15 mouse cellular contexts compared by ENCODE assay signal in genomic region chr17:86711949-86712348, GRCm38 (mm10). TPM values are rescaled to one million over a fixed set of nuclear protein-coding genes. Genes with fewer than 3 reads are reported as not detected.
DNase-seq lines count a peak whose midpoint lies in the region; ATAC-seq and TF ChIP-seq lines count a peak whose summit lies in the region.
"Had no signal": no experiment of that assay in that cellular context is flagged by ENCODE, and none has a peak within 500 bp of the region (broad histone marks: within the 10 kb centered on the region; RNA-seq: fewer than 3 reads in every experiment).

No protein-coding gene starts in this region.

- peaks cover 25% of the 10 kb centered on the region for H3K4me1 ChIP-seq in heart, embryonic 10.5 days
- no peaks in the 10 kb centered on the region for H3K4me1 ChIP-seq in lung, embryonic 14.5 days (ENCODE audit: insufficient read depth)
- H3K4me1 ChIP-seq in heart, embryonic 15.5 days (replicated peaks), result peaks cover 15% of the 10 kb centered on the region
- H3K4me1 ChIP-seq: hindbrain, embryonic 13.5 days had no signal

- DNase-seq in heart, adult 18-20 months, result peak; percentile 51
- DNase-seq in heart, embryonic 10.5 days (ENCODE audit: low spot score), result no peak
- DNase-seq in lung, embryonic 14.5 days, result peak; percentile 19
- no peak for DNase-seq in lung, postnatal 25 days (ENCODE audit: low spot score)
- DNase-seq in lung, postnatal 14 days, result peak; percentile 17
- no peak for DNase-seq in frontal cortex, adult 2 months (ENCODE audit: extremely low spot score in 1 of 2, low spot score in 1 of 2)
- DNase-seq: cerebellum, postnatal 10 days; gastrocnemius, postnatal 25 days had no signal

- no peak; the same call in 1 of the 2 replicates for ATAC-seq in lung, embryonic 14.5 days (ENCODE audit: insufficient read depth)
- peak; percentile 62; the same call in 1 of the 2 replicates for ATAC-seq in heart, embryonic 15.5 days (replicated peaks; ENCODE audit: insufficient number of reproducible peaks, insufficient read depth, low FRiP score, low read depth)
- ATAC-seq in activated CD4-positive, CD25-positive, alpha-beta regulatory T cell, adult 4 months, result no peak
- ATAC-seq: forebrain, embryonic 16.5 days; intestine, embryonic 16.5 days had no signal

- H3K27ac ChIP-seq in heart, embryonic 10.5 days, result no peak overlapping the region
- no peak overlapping the region for H3K27ac ChIP-seq in lung, embryonic 14.5 days (ENCODE audit: low read depth)
- H3K27ac ChIP-seq in heart, embryonic 15.5 days, result peak overlapping the region; percentile 30; the same call in 1 of the 2 replicates
- H3K27ac ChIP-seq: hindbrain, embryonic 13.5 days; limb, embryonic 15.5 days had no signal

- H3K4me3 ChIP-seq in heart, embryonic 10.5 days, result no peak overlapping the region
- no peak overlapping the region for H3K4me3 ChIP-seq in lung, embryonic 14.5 days (ENCODE audit: low read depth, low read length)
- H3K4me3 ChIP-seq in heart, embryonic 15.5 days, result no peak overlapping the region
- H3K4me3 ChIP-seq: hindbrain, embryonic 13.5 days; limb, embryonic 15.5 days had no signal

- no peak for TF ChIP-seq CTCF in lung, embryonic 14.5 days (IDR thresholded peaks at IDR 0.05; ENCODE audit: low read depth)

- H3K4me2 ChIP-seq in lung, embryonic 14.5 days, result no peak overlapping the region
- H3K4me2 ChIP-seq in heart, embryonic 15.5 days, result no peak overlapping the region
- H3K4me2 ChIP-seq: hindbrain, embryonic 13.5 days; limb, embryonic 15.5 days; midbrain, embryonic 11.5 days had no signal

- WGBS in heart, embryonic 10.5 days, result 26% methylated on average over 5 of the region's 5 CpGs
- WGBS in lung, embryonic 14.5 days, result 23% methylated on average over 5 of the region's 5 CpGs
- WGBS in heart, embryonic 15.5 days, result 20% methylated on average over 5 of the region's 5 CpGs

- no peaks in the 10 kb centered on the region for H3K9me3 ChIP-seq in heart, embryonic 10.5 days
- no peaks in the 10 kb centered on the region for H3K9me3 ChIP-seq in lung, embryonic 14.5 days (ENCODE audit: low read depth, low read length)
- H3K9me3 ChIP-seq in heart, embryonic 15.5 days (replicated peaks), result no peaks in the 10 kb centered on the region
- H3K9me3 ChIP-seq: hindbrain, embryonic 13.5 days; limb, embryonic 15.5 days had no signal

- H3K9ac ChIP-seq in lung, embryonic 14.5 days, result no peak overlapping the region
- H3K9ac ChIP-seq in heart, embryonic 15.5 days, result no peak overlapping the region
- H3K9ac ChIP-seq: hindbrain, embryonic 13.5 days; limb, embryonic 15.5 days had no signal

- H3K27me3 ChIP-seq in heart, embryonic 10.5 days (ENCODE audit: insufficient read depth, poor library complexity, severe bottlenecking), result no peaks in the 10 kb centered on the region
- H3K27me3 ChIP-seq in lung, embryonic 14.5 days (ENCODE audit: insufficient read depth, low read length), result no peaks in the 10 kb centered on the region
- H3K27me3 ChIP-seq in heart, embryonic 15.5 days, result no peaks in the 10 kb centered on the region
- H3K27me3 ChIP-seq: hindbrain, embryonic 13.5 days; limb, embryonic 15.5 days had no signal

- no peaks in the 10 kb centered on the region for H3K36me3 ChIP-seq in heart, embryonic 10.5 days
- H3K36me3 ChIP-seq in lung, embryonic 14.5 days (ENCODE audit: insufficient read depth), result no peaks in the 10 kb centered on the region
- H3K36me3 ChIP-seq in heart, embryonic 15.5 days, result no peaks in the 10 kb centered on the region
- H3K36me3 ChIP-seq: hindbrain, embryonic 13.5 days; limb, embryonic 15.5 days had no signal

RNA-seq across cellular contexts. Expression of gene Epas1, which starts 41.6 kb away (rescaled TPM):
- 100 to 1,000 TPM; 248 to 259 TPM for total RNA-seq in heart, adult 18-20 months (2021)
- polyA plus RNA-seq in heart, embryonic 10.5 days (2016; fragmentation: Nextera tagmentation; extraction: Ambion mirVana), result 5.8 and 6.0 TPM in 2 replicates
- polyA plus RNA-seq in lung, embryonic 14.5 days (2014; fragmentation: Nextera tagmentation; extraction: Ambion mirVana), result 13.2 and 15.7 TPM in 2 replicates
- 7.1 and 8.0 TPM in 2 replicates for polyA plus RNA-seq in heart, embryonic 15.5 days (2015; fragmentation: Nextera tagmentation; extraction: Ambion mirVana)
- 1 to 10 TPM; 2.1 to 3.8 TPM for polyA plus RNA-seq in activated CD4-positive, CD25-positive, alpha-beta regulatory T cell, adult 4 months (2017; shearing (Covaris generic))
- polyA plus RNA-seq in frontal cortex, adult 2 months (2012; rRNA removed), result 80.9 and 93.8 TPM in 2 replicates

Comparison
In these comparisons a context has a peak if more than half of its experiments do, and no peak if none do; other contexts are left out.
1. DNase-seq: peak in heart, adult 18-20 months (2 of 2), lung, embryonic 14.5 days (single experiment) and lung, postnatal 14 days (single experiment); none in heart, embryonic 10.5 days (single experiment), lung, postnatal 25 days (single experiment) and frontal cortex, adult 2 months (0 of 2).